24 mouse cellular contexts compared by ENCODE assay signal in the genomic region with DNA sequence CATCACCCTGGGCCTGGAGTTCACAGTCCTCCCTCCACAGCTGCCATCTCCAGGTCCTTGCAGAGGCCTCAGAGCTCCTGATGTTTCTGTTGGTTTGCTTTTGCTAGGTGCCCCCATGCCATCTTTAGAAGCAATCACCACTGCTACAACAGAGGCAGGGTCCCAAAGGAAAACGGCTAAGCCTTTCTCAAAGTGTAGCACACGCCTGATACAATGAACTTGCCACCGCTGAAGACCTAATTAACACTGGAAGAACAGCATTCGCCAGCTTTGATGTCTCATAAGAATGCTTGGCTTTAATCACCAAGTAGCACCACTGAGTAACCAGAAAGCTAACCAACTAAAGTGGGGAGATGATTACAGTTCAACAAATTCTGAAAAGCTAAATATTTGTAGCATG.
DNase-seq lines count a peak whose midpoint lies in the region; ATAC-seq and TF ChIP-seq lines count a peak whose summit lies in the region.
"Had no signal": no experiment of that assay in that cellular context is flagged by ENCODE, and none has a peak within 500 bp of the region (broad histone marks: within the 10 kb centered on the region; RNA-seq: fewer than 3 reads in every experiment).

No protein-coding gene starts in this region.

- ATAC-seq in forebrain, embryonic 12.5 days (ENCODE audit: low FRiP score) = peak; percentile 36; the same call in 1 of the 2 replicates
- ATAC-seq in forebrain, embryonic 16.5 days = no peak
- ATAC-seq in midbrain, embryonic 14.5 days (ENCODE audit: low FRiP score, low TSS enrichment) = no peak
- ATAC-seq in midbrain, embryonic 16.5 days = no peak
- ATAC-seq: activated CD4-positive, CD25-positive, alpha-beta regulatory T cell, adult 4 months; hindbrain, embryonic 16.5 days; intestine, embryonic 15.5 days had no signal

- H3K27ac ChIP-seq in forebrain, embryonic 12.5 days = no peak overlapping the region
- no peak overlapping the region for H3K27ac ChIP-seq in forebrain, embryonic 16.5 days (ENCODE audit: low read length)
- no peak overlapping the region for H3K27ac ChIP-seq in midbrain, embryonic 14.5 days (replicated peaks; ENCODE audit: low read depth, low read length)
- H3K27ac ChIP-seq in midbrain, embryonic 16.5 days (ENCODE audit: low read length) = no peak overlapping the region
- H3K27ac ChIP-seq in kidney, adult 2 months (ENCODE audit: insufficient read depth, low read depth, low read length) = no peak overlapping the region
- H3K27ac ChIP-seq: heart, embryonic 15.5 days; hindbrain, embryonic 10.5 days; hindbrain, embryonic 13.5 days; intestine, embryonic 15.5 days had no signal

- no peaks in the 10 kb centered on the region for H3K9me3 ChIP-seq in forebrain, embryonic 12.5 days
- H3K9me3 ChIP-seq in forebrain, embryonic 16.5 days (ENCODE audit: control insufficient read depth, low read length) = no peaks in the 10 kb centered on the region
- H3K9me3 ChIP-seq in midbrain, embryonic 14.5 days (ENCODE audit: control insufficient read depth, low read length) = no peaks in the 10 kb centered on the region
- H3K9me3 ChIP-seq in midbrain, embryonic 16.5 days (replicated peaks; ENCODE audit: control insufficient read depth, low read length, poor library complexity, severe bottlenecking) = no peaks in the 10 kb centered on the region
- H3K9me3 ChIP-seq: heart, embryonic 12.5 days; heart, embryonic 15.5 days; hindbrain, embryonic 10.5 days; hindbrain, embryonic 13.5 days; intestine, embryonic 15.5 days had no signal

- DNase-seq in embryo, embryonic 11 days = peak; percentile 7
- DNase-seq in embryo, embryonic 10 days (ENCODE audit: low spot score) = no peak
- peak; percentile 48 for DNase-seq in midbrain, embryonic 14.5 days
- no peak for DNase-seq in kidney, adult 2 months
- DNase-seq: adrenal gland, adult 8-10 months; adrenal gland, postnatal 36 days; cerebellum, adult 11 months; cerebellum, adult 2 months; cerebellum, adult 9-11 months; cerebellum, postnatal 25 days; gastrocnemius, postnatal 25 days; heart, adult 18-20 months; heart, postnatal 10 days; heart, postnatal 36 days had no signal

- H3K9ac ChIP-seq in forebrain, embryonic 12.5 days = no peak overlapping the region
- no peak overlapping the region for H3K9ac ChIP-seq in forebrain, embryonic 16.5 days (replicated peaks; ENCODE audit: low read depth, low read length)
- no peak overlapping the region for H3K9ac ChIP-seq in midbrain, embryonic 14.5 days (replicated peaks; ENCODE audit: low read length)
- no peak overlapping the region for H3K9ac ChIP-seq in midbrain, embryonic 16.5 days (ENCODE audit: low read depth, low read length)
- H3K9ac ChIP-seq: heart, embryonic 12.5 days; heart, embryonic 15.5 days; hindbrain, embryonic 13.5 days; intestine, embryonic 15.5 days had no signal

- H3K4me3 ChIP-seq in forebrain, embryonic 12.5 days (replicated peaks) = no peak overlapping the region
- H3K4me3 ChIP-seq in forebrain, embryonic 16.5 days (replicated peaks; ENCODE audit: low read length) = no peak overlapping the region
- H3K4me3 ChIP-seq in midbrain, embryonic 14.5 days (replicated peaks; ENCODE audit: low read depth, low read length) = no peak overlapping the region
- H3K4me3 ChIP-seq in midbrain, embryonic 16.5 days (ENCODE audit: low read depth, low read length) = no peak overlapping the region
- no peak overlapping the region for H3K4me3 ChIP-seq in kidney, adult 2 months (ENCODE audit: insufficient read depth, low read depth, low read length)
- H3K4me3 ChIP-seq: heart, embryonic 12.5 days; heart, embryonic 15.5 days; hindbrain, embryonic 10.5 days; hindbrain, embryonic 13.5 days; intestine, embryonic 15.5 days had no signal

- peaks cover 11% of the 10 kb centered on the region for H3K4me1 ChIP-seq in forebrain, embryonic 12.5 days
- no peaks in the 10 kb centered on the region for H3K4me1 ChIP-seq in forebrain, embryonic 16.5 days (replicated peaks; ENCODE audit: control insufficient read depth, insufficient read depth, low read length)
- peaks cover 6% of the 10 kb centered on the region; the same call in 1 of the 2 replicates for H3K4me1 ChIP-seq in midbrain, embryonic 14.5 days (ENCODE audit: control insufficient read depth, insufficient read depth, low read length)
- no peaks in the 10 kb centered on the region for H3K4me1 ChIP-seq in midbrain, embryonic 16.5 days (ENCODE audit: control insufficient read depth, insufficient read depth, low read length)
- no peaks in the 10 kb centered on the region for H3K4me1 ChIP-seq in kidney, adult 2 months (ENCODE audit: control insufficient read depth, insufficient read depth, low read length)
- H3K4me1 ChIP-seq: heart, embryonic 15.5 days; hindbrain, embryonic 10.5 days; hindbrain, embryonic 13.5 days; intestine, embryonic 15.5 days had no signal

- no peak overlapping the region for H3K4me2 ChIP-seq in forebrain, embryonic 12.5 days
- no peak overlapping the region for H3K4me2 ChIP-seq in forebrain, embryonic 16.5 days (ENCODE audit: low read length)
- no peak overlapping the region for H3K4me2 ChIP-seq in midbrain, embryonic 14.5 days (ENCODE audit: low read length)
- H3K4me2 ChIP-seq in midbrain, embryonic 16.5 days (ENCODE audit: low read length) = no peak overlapping the region
- H3K4me2 ChIP-seq: heart, embryonic 12.5 days; heart, embryonic 15.5 days; hindbrain, embryonic 13.5 days; intestine, embryonic 15.5 days had no signal

- no peak for TF ChIP-seq CTCF in kidney, adult 2 months (conservative IDR thresholded peaks at IDR 0.05; ENCODE audit: insufficient read depth, insufficient read length, low read depth, low read length)

- no peaks in the 10 kb centered on the region for H3K36me3 ChIP-seq in forebrain, embryonic 12.5 days (replicated peaks)
- no peaks in the 10 kb centered on the region for H3K36me3 ChIP-seq in forebrain, embryonic 16.5 days (ENCODE audit: control insufficient read depth, insufficient read depth)
- no peaks in the 10 kb centered on the region for H3K36me3 ChIP-seq in midbrain, embryonic 14.5 days (ENCODE audit: control insufficient read depth, insufficient read depth, low read length)
- no peaks in the 10 kb centered on the region for H3K36me3 ChIP-seq in midbrain, embryonic 16.5 days (ENCODE audit: control insufficient read depth, insufficient read depth, low read length)
- H3K36me3 ChIP-seq in kidney, adult 2 months (ENCODE audit: control insufficient read depth, insufficient read depth, low read length) = no peaks in the 10 kb centered on the region
- H3K36me3 ChIP-seq: heart, embryonic 12.5 days; heart, embryonic 15.5 days; hindbrain, embryonic 10.5 days; hindbrain, embryonic 13.5 days; intestine, embryonic 15.5 days had no signal

- no peak for TF ChIP-seq POLR2A in kidney, adult 2 months (IDR thresholded peaks at IDR 0.05; ENCODE audit: low read depth, low read length)

- 8% methylated on average over 4 of the region's 4 CpGs for WGBS in forebrain, embryonic 12.5 days
- 4% methylated on average over 4 of the region's 4 CpGs for WGBS in forebrain, embryonic 16.5 days
- WGBS in midbrain, embryonic 14.5 days = 8% methylated on average over 4 of the region's 4 CpGs
- WGBS in midbrain, embryonic 16.5 days = 11% methylated on average over 4 of the region's 4 CpGs
- WGBS in kidney, adult 2 months = 59% methylated on average over 4 of the region's 4 CpGs

- H3K27me3 ChIP-seq in forebrain, embryonic 12.5 days = no peaks in the 10 kb centered on the region
- H3K27me3 ChIP-seq in forebrain, embryonic 16.5 days (replicated peaks; ENCODE audit: control insufficient read depth, insufficient read depth, low read length) = no peaks in the 10 kb centered on the region
- no peaks in the 10 kb centered on the region for H3K27me3 ChIP-seq in midbrain, embryonic 14.5 days (ENCODE audit: control insufficient read depth, insufficient read depth, low read length)
- H3K27me3 ChIP-seq in midbrain, embryonic 16.5 days (ENCODE audit: control insufficient read depth, insufficient read depth, low read depth, low read length) = no peaks in the 10 kb centered on the region
- H3K27me3 ChIP-seq in kidney, adult 2 months (replicated peaks; ENCODE audit: control insufficient read depth, insufficient read depth, low read length) = no peaks in the 10 kb centered on the region
- H3K27me3 ChIP-seq: heart, embryonic 12.5 days; heart, embryonic 15.5 days; hindbrain, embryonic 13.5 days; intestine, embryonic 15.5 days had no signal

Comparison
In these comparisons a context has a peak if more than half of its experiments do, and no peak if none do; other contexts are left out.
1. DNase-seq: peak in embryo, embryonic 11 days (single experiment) and midbrain, embryonic 14.5 days (single experiment); none in embryo, embryonic 10 days (single experiment) and kidney, adult 2 months (single experiment).